Mouse (Mus musculus): Measurements from ENCODE around the gene Wdr25. TPM values are rescaled to one million over a fixed set of nuclear protein-coding genes. Genes with fewer than 3 reads are reported as not detected.

Gene Wdr25
- total and polyA plus RNA-seq, 3 experiments: 8.7 to 10.8 TPM; not detected in 1

- Histone ChIP-seq H3K4me1 (ENCODE audit: control insufficient read depth in 1 of 2, insufficient read depth in 2 of 2, low read length in 2 of 2) (no peaks in the 10 kb centered on the region), H3K36me3 (ENCODE audit: control insufficient read depth in 1 of 2, insufficient read depth in 2 of 2, low read length in 2 of 2) (no peaks in the 10 kb centered on the region), H3K9me3 (replicated peaks; ENCODE audit: insufficient read depth, low read length) (no peaks in the 10 kb centered on the region), H3K4me3 (ENCODE audit: control insufficient read depth in 1 of 2, insufficient read depth in 1 of 2, low read depth in 2 of 2, low read length in 2 of 2) (no peak overlapping the region), H3K79me2 (ENCODE audit: control insufficient read depth, insufficient read depth, low read length, poor library complexity) (no peaks in the 10 kb centered on the region), H3K27me3 (ENCODE audit: control insufficient read depth in 1 of 2, insufficient read depth in 2 of 2, low read length in 2 of 2) (no peaks in the 10 kb centered on the region), H3K27ac (ENCODE audit: control insufficient read depth, low read depth, low read length) (no peak overlapping the region), H3K9ac (ENCODE audit: control insufficient read depth, low read depth, low read length, poor library complexity, severe bottlenecking) (no peak overlapping the region)
- TF ChIP-seq E2F4 (IDR thresholded peaks at IDR 0.05; ENCODE audit: borderline replicate concordance, low read depth, low read length): no peak
- TF ChIP-seq ETS1 (IDR thresholded peaks at IDR 0.05; ENCODE audit: low read depth, low read length): no peak
- TF ChIP-seq MAFK (IDR thresholded peaks at IDR 0.05; ENCODE audit: borderline replicate concordance, low read depth, low read length): no peak
- no peak for TF ChIP-seq MYB (IDR thresholded peaks at IDR 0.05; ENCODE audit: low read depth, low read length)
- no peak for TF ChIP-seq ZKSCAN1 (IDR thresholded peaks at IDR 0.05; ENCODE audit: low read depth, low read length)
- TF ChIP-seq USF1 (IDR thresholded peaks at IDR 0.05; ENCODE audit: low read depth, low read length): no peak
- TF ChIP-seq GATA1 (IDR thresholded peaks at IDR 0.05; ENCODE audit: low read depth, low read length): no peak
- no peak for TF ChIP-seq ELF1 (IDR thresholded peaks at IDR 0.05; ENCODE audit: low read depth, low read length)
- TF ChIP-seq HCFC1 (IDR thresholded peaks at IDR 0.05; ENCODE audit: low read depth, low read length): no peak
- TF ChIP-seq KAT2A (conservative IDR thresholded peaks at IDR 0.05; ENCODE audit: low read depth, low read length): no peak
- no peak for TF ChIP-seq POLR2AphosphoS2 (IDR thresholded peaks at IDR 0.05; ENCODE audit: low read length)
- TF ChIP-seq MEF2A (IDR thresholded peaks at IDR 0.05; ENCODE audit: extremely low read depth, insufficient replicate concordance, low read depth, low read length, poor library complexity, severe bottlenecking): no peak
- no peak for TF ChIP-seq RCOR1 (IDR thresholded peaks at IDR 0.05; ENCODE audit: low read depth, low read length)
- TF ChIP-seq TCF12 (IDR thresholded peaks at IDR 0.05; ENCODE audit: low read depth, low read length): no peak
- no peak for TF ChIP-seq TBP (IDR thresholded peaks at IDR 0.05; ENCODE audit: low read depth, low read length)
- TF ChIP-seq SIN3A (IDR thresholded peaks at IDR 0.05; ENCODE audit: low read length): no peak
- TF ChIP-seq MYC (IDR thresholded peaks at IDR 0.05; ENCODE audit: low read depth, low read length): no peak
- no peak for TF ChIP-seq UBTF (IDR thresholded peaks at IDR 0.05; ENCODE audit: borderline replicate concordance, insufficient read depth, low read depth, low read length)
- TF ChIP-seq ZMIZ1 (IDR thresholded peaks at IDR 0.05; ENCODE audit: low read depth, low read length): no peak
- no peak for DNase-seq (ENCODE audit: low read depth, low spot score)
Measured at GRCm38 (mm10) chr12:109037026-109037425, 143.6 kb downstream of the Wdr25 start.

GRCm38 (mm10) chr12:109038179-109038819 lies 144.9 kb downstream of the Wdr25 start:
- no peak overlapping the region for H3K4me3 ChIP-seq (ENCODE audit: control insufficient read depth in 1 of 2, insufficient read depth in 1 of 2, low read depth in 2 of 2, low read length in 2 of 2)
- H3K36me3 ChIP-seq (ENCODE audit: control insufficient read depth in 1 of 2, insufficient read depth in 2 of 2, low read length in 2 of 2): no peaks in the 10 kb centered on the region
- H3K27me3 ChIP-seq (ENCODE audit: control insufficient read depth in 1 of 2, insufficient read depth in 2 of 2, low read length in 2 of 2): no peaks in the 10 kb centered on the region
- no peak for TF ChIP-seq USF1 (IDR thresholded peaks at IDR 0.05; ENCODE audit: low read depth, low read length)
- no peak for TF ChIP-seq MEF2A (IDR thresholded peaks at IDR 0.05; ENCODE audit: extremely low read depth, insufficient replicate concordance, low read depth, low read length, poor library complexity, severe bottlenecking)
- no peak for TF ChIP-seq MYB (IDR thresholded peaks at IDR 0.05; ENCODE audit: low read depth, low read length)
- TF ChIP-seq GATA1 (IDR thresholded peaks at IDR 0.05; ENCODE audit: low read depth, low read length): no peak
- TF ChIP-seq TCF12 (IDR thresholded peaks at IDR 0.05; ENCODE audit: low read depth, low read length): no peak
- no peak for TF ChIP-seq HCFC1 (IDR thresholded peaks at IDR 0.05; ENCODE audit: low read depth, low read length)
- no peak for TF ChIP-seq POLR2AphosphoS5 (IDR thresholded peaks at IDR 0.05; ENCODE audit: borderline replicate concordance, low read depth, low read length)
- TF ChIP-seq MAFK (IDR thresholded peaks at IDR 0.05; ENCODE audit: borderline replicate concordance, low read depth, low read length): no peak
- TF ChIP-seq RCOR1 (IDR thresholded peaks at IDR 0.05; ENCODE audit: low read depth, low read length): no peak
- TF ChIP-seq RAD21 (IDR thresholded peaks at IDR 0.05; ENCODE audit: low read depth, low read length): no peak
- TF ChIP-seq TAL1 (IDR thresholded peaks at IDR 0.05; ENCODE audit: low read length): no peak
- DNase-seq (ENCODE audit: low read depth, low spot score): no peak
- no peaks in the 10 kb centered on the region for H3K9me3 ChIP-seq (replicated peaks; ENCODE audit: insufficient read depth, low read length)
- H3K79me2 ChIP-seq (ENCODE audit: control insufficient read depth, insufficient read depth, low read length, poor library complexity): no peaks in the 10 kb centered on the region
- H3K4me1 ChIP-seq (ENCODE audit: control insufficient read depth in 1 of 2, insufficient read depth in 2 of 2, low read length in 2 of 2): no peaks in the 10 kb centered on the region
- no peak overlapping the region for H3K27ac ChIP-seq (ENCODE audit: control insufficient read depth, low read depth, low read length)
- no peak overlapping the region for H3K9ac ChIP-seq (ENCODE audit: control insufficient read depth, low read depth, low read length, poor library complexity, severe bottlenecking)
